Mouse (Mus musculus) cerebellum, adult 11-12 months (tissue): ENCODE data around the gene Rhoc.
"Not testable (repeated sequence)": the region's sequence is repeated elsewhere in the genome, so short reads cannot be mapped to it uniquely, and the experiment has no call there.

ENCODE experiments used
- DNase-seq: peaks from one replicate; pipeline ENCODE4 v3.0.0; 2022

The Rhoc gene

GRCm38 (mm10) chr3:104788075-104788474, at the start of gene Rhoc:
Gene Rhoc (plus strand): TSS chr3:104788375.
- DNase-seq: no peak

- no peak for DNase-seq
Observed at GRCm38 (mm10) chr3:104741954-104742353, 46.2 kb upstream of the Rhoc start.

GRCm38 (mm10) chr3:104743161-104743560, 45.0 kb upstream of the Rhoc start:
- no peak for DNase-seq

- no peak for DNase-seq
Observed at GRCm38 (mm10) chr3:104743864-104744263, 44.3 kb upstream of the Rhoc start.

- not testable (repeated sequence) for DNase-seq
Observed at GRCm38 (mm10) chr3:104752845-104753244, 35.3 kb upstream of the Rhoc start.

GRCm38 (mm10) chr3:104758406-104758805, 29.8 kb upstream of the Rhoc start:
- peak; percentile 23 for DNase-seq

GRCm38 (mm10) chr3:104758869-104759268, 29.3 kb upstream of the Rhoc start:
- no peak for DNase-seq

- not testable (repeated sequence) for DNase-seq
Observed at GRCm38 (mm10) chr3:104762103-104762863, 25.9 kb upstream of the Rhoc start.

- DNase-seq: no peak
Observed at GRCm38 (mm10) chr3:104765021-104765420, 23.2 kb upstream of the Rhoc start.

GRCm38 (mm10) chr3:104767141-104767540, 21.0 kb upstream of the Rhoc start:
- DNase-seq: no peak

GRCm38 (mm10) chr3:104767716-104768115, 20.5 kb upstream of the Rhoc start:
- no peak for DNase-seq

GRCm38 (mm10) chr3:104769135-104769534, 19.0 kb upstream of the Rhoc start:
- no peak for DNase-seq

GRCm38 (mm10) chr3:104770035-104770434, 18.1 kb upstream of the Rhoc start:
- DNase-seq: no peak

- DNase-seq: no peak
Observed at GRCm38 (mm10) chr3:104770918-104771317, 17.3 kb upstream of the Rhoc start.

- DNase-seq: no peak
Observed at GRCm38 (mm10) chr3:104771460-104771859, 16.7 kb upstream of the Rhoc start.

GRCm38 (mm10) chr3:104773301-104773700, 14.9 kb upstream of the Rhoc start:
- no peak for DNase-seq

- no peak for DNase-seq
Observed at GRCm38 (mm10) chr3:104777342-104777741, 10.8 kb upstream of the Rhoc start.

- no peak for DNase-seq
Observed at GRCm38 (mm10) chr3:104779949-104780348, 8.2 kb upstream of the Rhoc start.

- DNase-seq: no peak
Observed at GRCm38 (mm10) chr3:104780561-104781420, 7.4 kb upstream of the Rhoc start, which contains the start of gene Ppm1j. Gene Ppm1j (plus strand): TSS chr3:104781056.

GRCm38 (mm10) chr3:104781471-104781903, 6.7 kb upstream of the Rhoc start, which contains the start of gene Fam19a3:
Gene Fam19a3 (minus strand): TSS chr3:104781840.
- no peak for DNase-seq

GRCm38 (mm10) chr3:104782061-104782681, 6.0 kb upstream of the Rhoc start:
- no peak for DNase-seq

- DNase-seq: no peak
Observed at GRCm38 (mm10) chr3:104783971-104784500, 4.1 kb upstream of the Rhoc start.

GRCm38 (mm10) chr3:104785284-104785683, 2.9 kb upstream of the Rhoc start:
- no peak for DNase-seq
